Mouse (Mus musculus): ENCODE measurements around the gene Arl15.

The Arl15 gene

DNA sequence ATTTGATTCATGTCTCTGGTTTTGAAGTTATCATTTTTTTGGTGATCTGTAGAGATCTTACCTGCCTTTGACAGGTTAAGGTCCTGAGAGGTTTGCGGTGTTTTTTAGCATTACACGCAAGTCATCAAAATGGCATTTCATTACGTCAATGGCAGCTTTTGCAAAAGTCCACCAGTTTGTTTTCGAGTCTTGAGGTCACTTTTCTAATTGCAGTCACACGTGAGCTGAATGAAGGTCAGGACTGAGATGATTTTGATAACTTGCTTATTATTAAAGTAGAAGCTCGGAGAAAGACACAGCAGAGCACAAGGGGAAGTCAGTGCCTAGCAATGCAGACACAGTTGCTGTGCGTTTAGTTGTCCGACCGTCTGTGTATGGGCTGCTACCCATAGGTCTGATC is 8.3 kb downstream of the Arl15 start:
- no peak for DNase-seq

DNA sequence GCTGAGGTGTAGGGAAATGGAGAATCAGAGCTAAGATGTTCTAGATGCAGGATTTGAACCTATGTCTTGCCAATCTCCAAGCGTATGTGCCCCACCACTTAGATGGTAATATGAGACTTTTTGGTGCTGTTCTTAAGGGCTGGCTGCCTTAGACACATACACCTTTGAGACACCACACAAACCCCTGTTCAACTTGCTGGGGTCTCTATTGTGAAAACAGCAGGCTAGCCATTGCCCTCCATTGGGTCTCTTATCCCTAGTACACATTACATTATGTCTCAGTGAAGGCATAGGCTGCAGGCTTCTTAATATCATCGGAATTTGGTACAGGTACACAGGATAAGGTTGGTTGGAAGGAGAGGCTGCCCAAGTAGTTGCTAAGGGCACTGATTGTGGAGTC is 16.8 kb downstream of the Arl15 start:
- DNase-seq, result no peak

DNA sequence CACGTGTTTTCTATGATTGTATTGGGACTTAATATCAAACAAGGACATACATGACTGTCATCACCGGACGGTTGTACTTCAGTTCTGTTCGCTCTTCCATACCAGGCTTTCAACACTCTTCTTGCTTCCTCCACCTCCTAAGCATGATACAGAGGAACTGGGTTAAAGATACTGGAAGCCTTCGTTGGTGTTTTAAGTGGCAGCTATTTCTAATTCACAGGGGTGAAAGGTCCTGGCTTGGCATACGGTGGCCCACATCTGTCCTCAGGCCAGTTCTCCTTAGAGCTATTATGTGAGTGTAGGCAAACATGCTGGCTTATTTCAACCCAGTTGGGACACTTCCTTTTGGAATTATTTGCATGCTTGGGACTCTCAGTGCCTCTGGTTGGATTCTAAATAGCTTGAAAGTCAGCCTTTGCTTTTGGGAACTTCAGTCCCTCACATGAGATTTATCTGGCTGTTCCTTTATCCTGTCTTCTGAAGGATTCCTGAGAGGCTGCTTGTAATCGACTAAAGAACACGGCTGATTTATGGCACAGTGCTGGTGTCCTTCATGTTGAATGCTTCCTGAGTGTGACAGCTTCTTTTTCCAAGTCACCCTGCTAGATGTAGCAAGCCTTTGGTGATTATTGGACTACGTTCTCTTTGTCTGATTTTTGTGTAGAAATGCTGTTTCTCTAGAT is 17.7 kb downstream of the Arl15 start:
- no peak for DNase-seq

DNA sequence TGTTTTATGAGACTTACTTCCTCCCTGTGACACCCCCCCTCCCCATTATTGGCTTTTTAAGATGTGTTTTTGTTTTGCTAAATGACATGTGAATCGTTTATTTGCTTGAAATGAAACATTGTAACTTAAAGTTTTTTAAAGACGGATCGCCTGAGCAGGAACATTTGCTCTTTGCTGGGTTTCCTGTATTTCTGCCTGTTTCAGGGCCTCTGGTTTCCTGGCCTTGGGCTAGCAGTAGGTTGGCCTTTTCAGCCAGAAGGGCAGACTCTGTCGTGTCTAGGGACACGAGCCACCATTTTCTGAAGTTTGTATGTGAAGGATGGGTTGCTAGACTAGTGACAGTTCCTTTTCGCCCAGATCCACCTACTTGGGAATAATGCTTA is 18.3 kb downstream of the Arl15 start:
- DNase-seq, result no peak

DNA sequence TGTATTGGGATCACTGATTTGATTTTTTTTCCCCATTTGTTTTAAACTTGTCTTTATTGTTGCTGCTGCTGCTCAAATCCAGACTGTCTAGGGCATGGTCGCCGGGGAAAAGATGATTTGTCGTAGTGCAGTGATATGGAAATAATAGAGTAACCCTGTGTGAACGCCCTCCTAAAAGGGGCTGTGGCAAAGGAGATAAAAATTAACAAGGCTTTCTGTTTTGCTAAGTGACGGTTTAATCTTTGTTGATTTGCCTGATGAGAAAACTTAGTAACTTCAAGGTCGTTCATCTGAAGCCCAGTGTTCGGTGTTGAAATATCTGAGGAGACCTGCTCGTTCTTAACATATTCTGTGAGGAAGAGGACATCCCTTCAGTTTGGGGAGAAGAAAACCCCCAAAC is 19.8 kb downstream of the Arl15 start:
- DNase-seq, result no peak

DNA sequence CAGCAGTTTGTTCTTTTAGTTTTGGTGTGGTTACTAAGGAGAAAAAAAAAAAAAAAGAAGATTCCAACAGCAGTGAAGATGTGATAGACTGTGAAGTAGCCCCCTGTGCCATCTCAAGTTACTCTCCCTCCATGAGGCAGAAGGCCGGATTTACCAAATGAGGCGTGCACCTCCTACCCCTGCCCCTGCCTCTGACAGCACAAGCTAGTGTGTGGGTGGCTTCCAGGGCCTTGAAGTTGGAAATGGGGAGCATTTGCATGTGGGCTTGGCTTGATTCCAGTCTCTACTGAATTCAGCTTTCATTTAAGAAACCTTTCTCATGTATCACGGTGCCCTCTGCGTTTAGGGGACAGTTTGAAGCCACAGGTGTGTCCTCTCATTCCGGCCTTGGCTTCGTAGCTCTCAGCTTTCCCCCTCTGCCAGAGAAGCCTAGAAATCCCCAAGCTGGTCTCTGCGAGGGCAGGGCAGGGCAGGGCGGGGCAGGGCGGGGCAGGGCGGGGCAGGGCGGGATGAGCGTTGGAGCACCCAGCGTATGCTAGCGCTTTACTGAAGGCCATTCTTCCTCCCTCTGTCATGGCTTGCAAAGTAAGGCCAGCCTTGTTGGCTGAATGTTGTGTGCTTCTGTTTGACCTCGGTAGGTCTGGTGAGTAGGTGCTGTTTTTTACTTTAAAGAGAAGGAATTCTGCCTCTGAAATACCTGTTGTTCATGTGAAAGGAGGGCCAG is 21.6 kb downstream of the Arl15 start:
- DNase-seq, result no peak

DNA sequence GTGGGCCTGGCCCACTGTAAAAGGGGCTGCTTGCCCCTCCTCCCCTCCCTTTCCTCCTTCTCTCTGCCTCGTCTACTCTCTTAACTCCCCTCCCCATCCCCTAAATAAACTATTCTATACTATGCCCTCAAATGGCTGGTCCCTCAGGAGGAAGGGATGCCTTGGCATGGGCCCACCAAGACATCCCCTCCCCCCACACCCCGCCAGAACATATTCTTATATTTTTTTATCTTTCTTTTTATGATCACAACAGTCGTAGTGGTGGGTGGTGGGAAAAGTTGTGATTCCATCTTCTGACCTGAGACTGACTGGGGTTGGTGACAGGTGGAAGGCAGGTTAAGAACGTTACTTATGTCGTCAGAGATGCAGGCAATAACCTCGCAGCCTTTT is 22.1 kb downstream of the Arl15 start:
- no peak for DNase-seq

DNA sequence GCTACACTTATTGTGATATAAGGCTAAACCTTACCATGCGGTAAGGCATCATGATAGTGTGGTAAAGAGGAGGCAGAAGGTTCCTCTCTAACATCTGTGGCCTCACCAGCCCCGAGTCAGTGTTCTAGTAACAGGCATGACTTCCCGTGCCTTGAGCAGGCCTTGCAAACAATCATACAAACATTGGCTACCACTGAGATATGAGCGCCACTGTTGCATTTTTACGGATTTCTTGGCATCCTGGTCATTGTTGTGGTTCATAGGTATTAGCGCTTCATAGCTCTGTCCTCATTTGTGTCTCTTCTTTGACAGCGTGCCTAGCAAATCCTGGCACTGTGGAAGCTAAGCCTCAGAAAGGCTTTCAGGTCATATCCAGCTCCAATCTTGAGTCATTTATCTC is 24.7 kb downstream of the Arl15 start:
- no peak for DNase-seq

DNA sequence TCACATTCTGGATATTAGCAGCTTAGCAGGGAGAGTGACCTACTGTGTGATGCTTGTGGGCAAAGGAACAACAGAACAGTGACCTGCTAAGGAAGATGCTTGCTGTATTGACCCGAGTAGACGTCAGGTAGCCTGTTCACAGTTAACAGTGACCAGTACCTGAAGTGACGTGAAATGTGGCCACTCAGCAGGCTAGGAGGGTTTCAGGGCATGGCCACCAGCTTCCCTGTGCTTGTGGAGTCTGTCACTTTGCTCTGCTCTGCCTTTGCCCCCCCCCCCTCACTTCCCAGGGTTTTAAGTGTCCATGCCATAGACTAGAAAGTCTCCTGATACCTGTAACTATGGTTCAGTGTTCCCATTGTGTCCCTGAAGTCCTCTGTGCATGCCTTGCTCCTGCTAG is 25.9 kb downstream of the Arl15 start:
- no peak for DNase-seq

DNA sequence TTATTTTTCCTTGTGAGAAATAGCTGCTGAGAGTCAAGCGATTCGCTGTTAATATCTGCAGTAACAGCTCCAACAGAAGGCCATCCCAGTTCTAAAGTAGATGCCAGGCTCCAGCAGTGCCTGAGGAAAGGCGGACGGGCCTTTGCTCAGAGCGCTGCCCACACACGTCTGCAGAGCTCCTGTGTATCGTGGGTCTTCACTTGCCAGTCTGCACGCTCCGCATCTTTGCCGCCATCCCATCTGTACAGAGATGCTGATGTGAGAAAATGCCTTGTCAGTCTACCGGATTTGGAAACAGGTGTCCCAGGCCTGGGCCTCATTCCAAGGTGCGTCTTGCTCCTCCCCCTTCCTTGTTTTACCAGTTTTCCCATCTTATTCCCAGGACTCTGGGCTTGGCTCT is 27.6 kb downstream of the Arl15 start:
- no peak for DNase-seq

DNA sequence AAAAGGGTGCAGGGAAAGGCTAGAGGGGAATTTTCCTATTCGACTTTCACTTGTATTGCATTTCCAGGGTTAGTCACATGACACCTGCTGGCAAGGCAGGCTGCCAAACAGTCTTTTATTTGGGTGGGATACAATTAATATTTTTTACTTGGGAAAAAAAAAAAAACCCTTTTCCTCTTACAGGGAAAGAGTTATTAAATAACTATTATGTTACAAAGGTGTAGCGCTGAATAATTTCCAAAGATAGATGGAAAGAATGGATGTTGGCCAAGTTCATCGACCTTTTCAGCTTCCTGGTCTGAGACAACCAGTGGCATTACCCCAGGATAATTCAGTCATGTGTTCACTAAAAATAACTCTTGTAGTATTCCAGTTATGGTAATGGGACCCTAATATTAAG is 29.7 kb downstream of the Arl15 start:
- DNase-seq, result no peak

DNA sequence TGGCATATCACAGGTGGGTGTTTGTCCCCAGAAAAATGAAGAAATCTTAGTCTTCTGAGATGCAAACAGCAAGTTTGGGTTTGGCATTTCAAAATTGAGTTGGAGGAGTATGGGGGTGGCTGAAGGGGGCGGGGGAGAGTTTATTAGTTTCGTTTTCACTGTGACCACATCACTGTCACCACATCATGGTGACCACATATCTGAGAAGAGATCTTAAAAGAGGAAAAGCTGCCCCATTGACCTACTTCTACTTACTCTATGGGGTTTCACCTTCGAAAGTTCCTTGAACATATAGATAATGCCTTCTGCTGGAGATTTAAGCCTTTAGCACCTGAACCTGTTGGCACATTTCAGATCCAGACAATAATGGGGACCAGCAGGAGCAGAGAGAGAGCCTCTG is 34.3 kb downstream of the Arl15 start:
- no peak for DNase-seq

DNA sequence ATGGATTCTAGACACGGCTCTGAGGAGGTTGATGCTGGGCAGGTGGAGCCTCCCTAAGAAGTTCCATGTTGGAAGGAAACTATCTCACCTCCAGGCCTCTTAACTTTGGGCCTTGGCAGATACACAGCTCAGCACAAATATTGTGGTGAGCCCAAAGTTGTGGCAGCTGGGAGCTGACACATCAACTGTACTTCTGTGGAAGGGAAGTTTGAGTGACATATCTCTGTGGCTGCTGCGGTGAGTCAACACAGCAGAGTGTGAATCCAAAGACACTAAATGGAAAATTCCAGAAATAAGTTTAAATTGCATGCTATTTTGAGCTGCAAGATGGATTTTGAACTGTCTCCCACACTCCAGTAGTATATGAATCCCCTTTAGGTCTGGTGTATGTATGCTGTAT is 34.8 kb downstream of the Arl15 start:
- no peak for DNase-seq

DNA sequence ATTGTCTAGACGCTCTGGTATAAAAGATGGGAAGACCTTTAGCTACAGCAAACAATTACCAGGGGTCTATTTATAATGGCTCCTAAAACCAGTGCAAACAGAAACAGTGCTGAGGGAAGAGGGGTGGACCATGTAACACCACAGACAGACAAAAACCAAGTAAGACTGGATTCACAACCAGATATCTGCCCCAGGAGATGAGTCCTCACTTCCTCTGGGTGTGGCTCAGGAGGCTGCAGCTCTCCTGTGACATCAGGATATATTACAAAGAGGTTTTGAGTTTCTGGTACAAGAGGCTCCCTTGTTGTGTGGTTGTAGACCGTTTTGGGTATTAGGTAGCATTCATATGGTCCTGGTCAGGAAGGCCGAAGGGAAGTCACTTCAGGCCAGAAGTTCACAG is 36.5 kb downstream of the Arl15 start:
- DNase-seq, result no peak

DNA sequence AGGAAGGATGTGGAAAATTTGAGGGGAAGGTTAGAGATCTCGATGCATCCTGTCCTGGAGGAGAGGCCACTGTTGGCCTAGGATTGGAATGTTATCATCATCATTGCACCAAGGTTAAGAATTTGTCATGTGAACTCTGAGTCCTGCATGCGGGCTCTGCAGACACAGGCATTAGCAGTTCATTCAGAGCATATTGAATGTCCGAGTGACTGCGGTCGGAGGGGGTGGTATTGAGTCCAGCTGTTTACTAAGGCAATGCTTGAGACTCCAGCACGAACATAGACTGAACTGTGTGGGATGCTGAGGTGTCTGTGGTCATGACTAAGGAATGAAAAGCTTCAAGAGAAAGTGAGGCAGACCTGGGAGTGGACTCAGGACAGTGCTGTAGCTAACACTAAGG is 38.6 kb downstream of the Arl15 start:
- no peak for DNase-seq

DNA sequence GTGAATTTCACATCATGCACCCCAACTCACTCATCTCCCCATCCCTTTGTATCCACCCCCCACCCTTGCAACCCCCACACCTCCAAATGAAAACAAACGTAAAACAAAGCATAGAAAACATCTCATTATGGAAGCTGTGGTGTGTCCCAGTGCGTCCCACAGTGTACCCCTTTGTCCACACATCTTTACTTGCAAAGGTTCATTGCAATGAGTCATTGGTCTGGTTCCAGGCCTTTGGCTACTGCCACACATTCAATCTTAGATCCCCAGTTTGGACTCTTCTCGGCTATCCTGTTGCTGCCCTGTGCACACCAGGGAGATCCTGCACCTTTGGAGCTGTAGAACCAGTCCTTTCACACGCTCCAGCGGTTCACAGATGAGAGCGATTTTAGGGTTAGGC is 41.6 kb downstream of the Arl15 start:
- DNase-seq, result no peak

DNA sequence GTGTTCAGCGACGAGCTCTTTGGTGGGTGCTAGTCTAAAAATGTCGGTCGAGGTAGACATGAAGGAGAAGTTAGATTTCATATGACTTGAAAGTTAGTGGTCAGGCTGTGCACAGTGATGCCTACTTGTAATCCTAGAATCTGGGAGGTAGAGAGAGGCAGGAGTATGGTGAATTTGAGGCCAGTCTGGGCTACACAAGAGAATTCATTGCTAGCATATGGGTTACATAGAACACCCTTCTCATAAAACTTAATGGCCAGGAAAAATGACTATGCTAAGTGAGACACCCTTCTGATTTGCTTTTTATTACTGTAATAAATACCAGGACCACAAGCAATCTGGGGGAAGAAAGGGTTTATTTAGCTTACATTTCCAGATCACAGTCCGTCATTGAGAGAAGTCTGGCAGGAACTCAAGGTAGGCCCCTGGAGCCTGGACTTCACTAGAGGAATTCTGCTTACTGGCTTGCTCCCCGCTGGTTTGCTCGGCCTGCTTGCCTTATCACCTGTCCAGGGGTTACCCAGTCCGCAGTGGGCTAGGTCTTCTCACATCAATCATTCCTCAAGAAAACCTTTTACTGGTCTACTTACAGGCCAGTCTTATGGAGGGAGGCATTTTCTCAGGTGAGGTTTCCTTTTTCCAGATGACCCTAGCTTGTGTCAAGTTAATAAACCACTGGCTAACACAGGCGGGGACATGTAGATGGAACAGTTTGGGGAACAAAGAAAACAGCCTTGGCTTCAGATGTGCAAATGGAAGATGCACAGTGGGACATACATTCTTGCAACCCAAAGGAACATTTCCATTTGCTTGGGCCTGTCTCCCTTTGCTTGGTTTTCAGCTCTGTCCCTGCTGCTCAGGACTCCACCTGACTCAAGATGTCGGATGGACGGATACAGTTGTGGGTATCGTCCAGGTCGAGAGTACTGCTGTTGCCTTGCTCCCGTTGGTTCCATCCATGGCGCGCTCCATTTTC is 44.6 kb downstream of the Arl15 start:
- no peak for DNase-seq

DNA sequence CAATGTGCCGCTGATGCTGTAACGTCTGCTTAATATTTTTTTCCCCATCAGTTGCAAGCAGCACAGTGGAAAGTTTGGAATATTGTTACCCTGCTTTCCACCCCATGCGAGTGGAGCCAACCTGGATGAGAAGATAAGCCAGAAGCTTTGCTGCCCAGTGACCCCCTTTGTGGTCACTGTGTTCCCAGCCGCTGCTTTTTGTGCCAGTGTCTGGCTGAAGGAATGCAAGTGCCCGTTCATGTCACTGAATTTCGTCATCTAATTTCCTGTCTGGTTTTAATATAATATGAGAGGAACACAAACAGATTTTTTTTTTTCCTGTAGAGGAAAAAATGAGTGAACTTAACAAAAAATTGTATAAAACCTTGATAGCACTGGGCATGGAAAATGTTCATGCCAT is 46.1 kb downstream of the Arl15 start:
- no peak for DNase-seq

DNA sequence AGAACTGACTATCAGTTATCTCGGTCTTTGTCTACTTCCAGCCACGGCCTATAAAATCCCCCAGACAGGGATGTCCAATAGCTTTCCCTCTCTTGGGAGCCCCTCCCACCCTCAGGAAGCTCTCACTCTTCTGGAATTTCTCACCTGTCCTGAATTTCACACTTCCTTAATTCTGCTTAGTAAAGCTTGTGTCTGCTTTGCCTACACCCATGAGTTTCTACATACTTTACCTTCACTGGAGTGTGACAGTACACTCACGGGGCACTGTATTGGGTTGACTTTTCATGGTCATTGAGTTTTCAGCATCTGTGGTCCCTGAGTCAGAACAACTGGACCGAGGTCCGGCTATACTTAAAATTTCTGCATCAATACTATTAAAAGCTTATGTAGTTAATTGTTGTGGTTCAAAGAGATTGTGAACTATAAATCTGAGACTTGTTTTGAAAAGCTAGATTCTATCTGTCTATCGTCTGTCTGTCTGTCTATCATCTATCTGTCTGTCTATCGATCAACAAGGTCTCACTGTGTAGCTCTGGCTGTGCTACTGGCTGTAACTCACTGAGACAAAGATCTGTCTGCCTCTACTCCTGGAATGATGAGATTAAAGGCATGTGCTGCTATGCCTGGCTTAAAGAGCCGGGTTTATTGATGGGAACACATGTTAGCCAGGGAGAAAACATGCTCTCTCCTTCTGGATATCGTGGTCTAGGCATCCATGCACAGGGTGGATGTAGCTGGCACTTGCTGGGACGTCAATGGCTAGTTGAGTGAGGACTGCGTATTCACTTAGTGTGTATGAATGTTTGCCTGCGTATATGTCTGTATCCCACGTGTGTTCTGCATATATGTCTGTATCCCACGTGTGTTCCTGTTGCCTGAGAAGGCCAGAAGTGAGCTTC is 48.4 kb downstream of the Arl15 start:
- no peak for DNase-seq

DNA sequence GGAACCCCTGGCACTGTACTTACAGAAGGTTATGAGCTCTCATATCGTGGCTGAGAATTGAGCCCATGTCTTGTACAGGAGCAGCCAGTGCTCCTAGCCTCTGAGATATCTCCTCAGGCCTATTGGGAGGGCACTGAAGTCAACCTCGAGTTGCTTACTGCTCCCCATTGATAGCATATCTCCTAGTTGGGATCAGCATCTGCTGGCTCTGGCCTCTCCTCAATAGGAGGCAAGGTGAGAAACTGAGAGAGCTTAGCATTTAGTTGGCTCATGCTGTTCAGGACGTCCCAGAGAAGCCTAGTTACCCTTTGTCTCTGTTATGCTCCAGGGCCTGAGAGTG is 49.0 kb downstream of the Arl15 start:
- no peak for DNase-seq

DNA sequence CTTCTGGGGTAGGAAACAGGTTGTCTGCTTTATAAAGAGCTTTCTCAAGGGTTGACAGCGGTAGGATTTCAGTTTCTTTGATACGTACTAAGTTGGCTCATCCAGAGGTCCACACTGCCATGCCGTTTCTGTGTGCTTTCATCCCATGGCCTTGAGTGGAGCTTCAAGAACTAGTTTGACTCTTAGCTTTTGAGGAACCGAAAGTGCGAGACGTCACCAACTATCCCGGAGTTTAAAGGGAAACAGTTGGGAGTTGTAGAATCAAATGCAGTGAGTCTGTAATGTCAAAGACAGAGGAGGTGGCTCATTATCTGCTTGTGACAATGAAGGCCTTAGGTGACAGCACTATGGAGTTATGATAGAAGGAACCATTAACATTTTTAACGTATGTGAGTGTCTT is 49.6 kb downstream of the Arl15 start:
- DNase-seq, result no peak

DNA sequence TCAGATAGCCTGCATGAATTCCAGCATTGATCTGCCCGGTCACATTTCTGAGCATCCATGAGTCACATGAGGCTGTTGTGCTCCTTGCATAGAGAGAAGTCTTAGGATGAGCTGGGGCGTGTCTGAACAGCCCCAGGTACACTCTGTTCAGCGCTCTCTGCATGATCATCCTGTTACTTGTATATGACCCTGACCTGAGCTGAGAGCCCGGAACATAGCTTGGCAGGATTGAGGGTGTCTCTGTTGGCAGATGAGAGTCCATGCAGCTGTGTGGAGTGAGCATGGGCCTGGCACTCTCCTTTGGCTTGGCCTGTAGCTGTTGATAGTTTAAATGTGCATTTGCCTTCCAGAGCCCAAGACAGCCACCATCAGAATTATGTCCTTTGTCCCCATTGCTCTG is 50.4 kb downstream of the Arl15 start:
- no peak for DNase-seq

DNA sequence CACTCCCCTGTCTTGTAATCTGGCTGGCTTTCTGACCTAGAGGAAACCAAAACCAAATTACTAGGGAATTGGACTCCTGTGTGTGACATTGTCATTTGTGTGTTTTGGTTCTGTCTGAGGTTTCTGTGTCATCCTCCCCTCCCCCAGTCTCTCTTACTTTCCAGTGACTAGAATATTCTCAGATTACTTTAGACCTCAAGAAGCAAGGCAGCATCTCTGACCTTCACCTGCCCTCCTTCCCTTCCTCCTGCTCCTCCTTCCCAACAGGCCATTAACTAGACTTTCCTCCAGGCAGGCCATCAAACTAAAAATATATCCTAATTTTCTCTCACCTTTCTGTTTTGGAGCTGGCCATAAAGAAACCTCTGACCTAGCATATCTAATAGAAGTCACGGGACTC is 50.9 kb downstream of the Arl15 start:
- DNase-seq, result no peak

All from thymus, postnatal 4 days (tissue).